Mouse (Mus musculus) large intestine, adult 2 months (tissue): ENCODE measurements around the gene Ildr2. TPM values are rescaled to one million over a fixed set of nuclear protein-coding genes. Genes with fewer than 3 reads are reported as not detected.

ENCODE experiments used
- polyA plus RNA-seq: library from polyadenylated mRNA; depleted of rRNA; stranded (reverse); fragments of >200 nt; gene quantifications from 2 replicates; pipeline ENCODE4 v1.2.3, GENCODE M21; 2012; rRNA removed

The Ildr2 gene
- polyA plus RNA-seq, 1 experiment, result 0.16 TPM

Other genes starting within 250 kb of the Ildr2 start
- gene Dusp27, start 126.2 kb upstream of the Ildr2 start, polyA plus RNA-seq, result 0.05 and 0.12 TPM in 2 replicates
- 448 and 661 TPM in 2 replicates for gene Gpa33, start 123.9 kb upstream of the Ildr2 start, polyA plus RNA-seq
- gene Mael, start 15.4 kb upstream of the Ildr2 start, polyA plus RNA-seq, result not detected in 2 replicates
- 13.4 and 14.8 TPM in 2 replicates for gene Tada1, start 125.0 kb downstream of the Ildr2 start, polyA plus RNA-seq
- gene Pogk, start 155.7 kb downstream of the Ildr2 start, polyA plus RNA-seq, result 2.2 and 3.0 TPM in 2 replicates
- 0.14 TPM in 1 of 2 replicates, not detected in the other for gene Gm4846, start 243.4 kb downstream of the Ildr2 start, polyA plus RNA-seq